Mouse (Mus musculus): ENCODE data around the gene Rps27l.

DNA sequence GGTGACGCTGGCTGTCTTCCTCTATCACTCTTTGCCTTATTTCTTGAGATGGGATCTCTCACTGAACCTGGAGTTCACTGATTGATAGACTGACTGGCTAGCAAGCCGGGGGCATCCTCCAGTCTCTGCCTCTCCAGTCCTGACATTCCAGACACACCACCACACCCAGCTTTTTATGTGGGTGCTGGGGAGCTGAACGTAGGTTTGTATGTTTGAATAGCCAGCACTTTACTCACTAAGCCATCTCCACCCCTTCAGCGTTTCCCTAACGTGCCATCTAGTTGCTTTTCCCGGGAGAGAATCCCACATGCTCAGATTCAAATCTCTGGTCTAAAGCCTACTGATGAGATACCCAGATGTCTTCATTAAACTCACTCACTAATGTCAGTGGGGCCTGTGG, 43.7 kb downstream of the Rps27l start:
- TF ChIP-seq POLR2A (IDR thresholded peaks at IDR 0.05; ENCODE audit: control insufficient read depth in 1 of 2, insufficient read depth in 1 of 2, low read depth in 1 of 2, low read length in 2 of 2, poor library complexity in 1 of 2) (no peak), CHD2 (IDR thresholded peaks at IDR 0.05; ENCODE audit: low read length) (no peak), EP300 (IDR thresholded peaks at IDR 0.05; ENCODE audit: low read depth in 1 of 2, low read length in 2 of 2) (no peak), MYB (IDR thresholded peaks at IDR 0.05; ENCODE audit: low read depth, low read length) (no peak), GATA1 (IDR thresholded peaks at IDR 0.05; ENCODE audit: low read depth, low read length) (no peak)

All from MEL (cell line).